Mouse (Mus musculus) kidney, postnatal 14 days (tissue): ENCODE measurements at regions not wholly inside any gene's neighbourhood (a gene's known extent, or its start where the extent isn't known, plus 50 kb on each side); places are given as distances from the start of the nearest gene placed in this dataset.

Experiments used
- DNase-seq: peaks from one replicate; pipeline ENCODE4 v3.0.0; 2022; ENCODE audit warnings: mixed read lengths

DNA sequence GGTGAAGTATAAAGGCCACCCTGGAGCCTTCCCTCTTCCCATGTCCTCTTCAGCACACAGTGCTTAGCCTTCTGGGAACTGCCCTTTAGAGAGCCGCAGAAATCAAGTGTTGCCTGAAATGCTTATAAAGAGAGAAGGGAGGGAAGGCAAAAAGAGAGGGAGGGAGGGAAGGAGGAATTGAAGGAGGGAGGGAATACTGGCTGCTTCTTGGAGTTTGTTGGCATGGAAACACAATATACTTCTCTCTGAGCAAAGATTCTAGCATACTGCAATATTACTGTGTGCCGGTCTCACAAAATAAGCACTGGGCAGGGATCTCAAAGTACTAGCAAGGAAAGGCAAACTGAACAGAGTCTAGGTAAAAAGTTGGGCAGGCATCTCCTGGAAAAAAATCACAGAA lies 225.9 kb upstream of the Ldb2 start:
- no peak for DNase-seq

DNA sequence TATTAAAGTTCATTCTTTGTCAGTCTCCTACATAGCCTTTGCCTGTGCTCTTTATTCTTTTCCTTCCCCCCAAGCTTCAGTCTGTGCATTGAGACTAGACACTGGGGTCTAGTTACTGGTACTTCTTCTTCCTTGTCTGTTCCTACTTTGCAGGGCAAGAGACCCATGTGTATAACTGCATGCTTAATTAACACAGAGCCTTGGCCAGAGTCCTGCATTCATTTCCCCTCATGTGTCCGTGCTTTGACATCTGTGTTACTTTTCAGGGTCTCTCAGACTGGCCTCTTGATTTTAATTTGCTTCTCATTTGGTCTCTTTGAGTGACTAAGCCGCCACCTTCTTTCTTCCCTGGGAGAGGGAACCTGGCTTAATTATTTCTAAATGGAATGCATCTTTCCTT lies 208.4 kb upstream of the Ldb2 start:
- no peak for DNase-seq

DNA sequence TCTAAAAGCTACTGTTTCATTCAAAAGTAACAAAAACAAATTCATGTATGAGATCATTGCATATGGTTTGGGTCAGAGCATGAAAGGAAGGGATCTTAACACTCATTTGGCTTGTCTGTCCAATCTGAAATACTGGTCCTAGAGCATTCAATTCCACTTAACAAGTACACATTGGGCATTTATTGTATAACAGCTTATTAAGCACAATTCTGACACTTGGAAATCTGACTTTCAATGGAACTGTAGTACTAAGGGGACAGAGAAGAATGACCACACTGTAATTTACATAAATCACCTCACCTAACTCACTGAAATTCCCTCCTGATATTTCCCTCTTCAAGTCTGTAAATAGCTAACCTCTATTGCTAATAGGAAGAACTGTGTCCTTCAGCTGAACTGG lies 201.5 kb upstream of the Ldb2 start:
- DNase-seq, result no peak

DNA sequence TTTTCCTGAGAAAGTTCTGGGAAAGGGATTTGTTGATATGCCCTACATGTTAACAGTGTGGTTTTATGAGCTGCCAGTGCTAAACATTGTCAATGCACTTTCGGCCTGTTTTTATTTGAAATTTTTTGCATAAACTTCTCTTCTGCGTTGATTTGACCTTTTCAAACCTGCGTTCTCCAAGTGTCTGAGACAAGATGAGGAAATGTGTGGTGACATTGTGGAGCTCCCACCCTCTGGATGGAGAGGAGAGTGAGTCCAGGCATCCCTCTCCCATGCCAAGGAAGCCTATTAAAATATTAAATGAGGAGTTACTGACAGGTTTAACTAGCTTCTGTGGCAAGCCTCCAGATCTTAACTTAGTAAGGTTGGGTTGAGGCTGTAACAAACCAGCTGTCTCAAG lies 199.6 kb upstream of the Ldb2 start:
- no peak for DNase-seq

DNA sequence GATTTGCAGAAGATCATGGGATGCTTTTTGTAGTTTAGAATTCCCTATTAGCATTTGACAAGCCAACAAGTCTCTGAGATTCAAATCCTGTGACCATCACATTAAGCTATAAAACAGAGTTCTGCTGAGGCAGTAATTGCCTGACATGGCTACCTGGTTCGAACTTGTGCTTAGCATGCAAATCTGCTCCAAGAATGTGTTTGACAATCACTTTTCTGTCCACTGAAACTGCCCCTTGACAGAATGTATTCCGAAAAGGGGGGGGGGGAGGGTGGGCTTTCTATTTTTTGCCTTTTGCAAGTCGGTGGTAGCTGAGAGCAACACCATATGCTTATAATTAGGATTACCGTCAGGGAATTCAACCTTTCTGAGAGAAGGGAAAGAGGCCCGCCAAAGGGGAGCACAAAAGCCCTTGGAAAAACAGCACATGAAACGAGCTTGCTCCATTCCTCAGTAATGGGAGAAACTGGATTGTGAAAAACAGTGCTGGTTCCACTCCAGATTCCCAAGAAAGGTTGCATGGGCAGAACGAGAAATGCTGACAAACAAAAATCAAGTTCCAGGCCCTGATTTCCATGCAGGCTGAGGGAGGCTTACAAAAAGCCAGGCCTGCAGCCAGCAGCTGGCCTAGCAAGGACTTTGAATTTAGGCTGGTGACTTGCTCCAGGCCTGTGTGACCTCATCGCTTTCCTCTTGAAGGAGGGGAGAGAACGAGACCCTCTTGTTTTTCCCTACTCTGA lies 176.1 kb upstream of the Ldb2 start:
- DNase-seq, result peak; percentile 10

DNA sequence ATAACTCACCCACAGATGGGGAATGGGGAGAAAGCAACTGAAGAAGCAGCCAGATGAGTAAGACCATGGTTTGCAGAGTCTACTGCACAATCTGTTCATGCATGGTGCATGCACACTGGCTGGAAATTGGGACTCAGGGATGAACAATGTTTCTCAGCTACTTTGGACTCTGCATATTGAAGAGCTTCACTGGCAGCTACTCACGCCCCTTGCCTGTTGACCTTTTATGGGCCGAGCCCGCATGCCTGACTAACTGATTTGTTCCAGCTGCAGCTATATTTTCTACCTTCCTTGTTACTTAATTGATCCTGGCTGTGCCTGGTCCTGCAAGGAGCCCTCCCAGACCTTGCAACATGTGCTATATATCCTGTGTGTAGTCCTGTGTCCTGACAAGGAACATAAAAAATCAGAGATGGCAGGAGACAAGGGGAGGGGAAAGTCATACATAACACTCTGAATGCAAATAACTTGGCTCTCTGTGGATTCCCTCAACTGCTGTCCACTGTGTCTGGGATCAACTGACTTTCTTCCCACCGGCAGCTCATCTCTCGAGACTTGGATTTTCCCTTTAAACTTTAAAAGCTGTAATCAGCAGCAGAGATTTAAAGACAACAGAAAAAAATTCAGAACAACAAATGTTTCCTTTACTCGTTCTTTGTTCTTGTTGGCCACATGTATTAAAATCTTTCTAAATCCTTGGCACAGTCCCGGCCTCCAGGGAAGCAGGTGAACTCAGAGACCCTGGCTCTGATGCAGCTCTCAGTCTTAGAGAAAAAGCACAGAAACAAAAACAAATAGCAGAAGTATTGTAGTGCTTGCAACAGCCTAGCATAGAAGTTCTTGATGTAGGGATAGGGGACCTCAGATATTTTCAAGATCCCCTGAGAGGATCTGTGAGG lies 143.8 kb upstream of the Ldb2 start:
- peak; percentile 14 for DNase-seq

DNA sequence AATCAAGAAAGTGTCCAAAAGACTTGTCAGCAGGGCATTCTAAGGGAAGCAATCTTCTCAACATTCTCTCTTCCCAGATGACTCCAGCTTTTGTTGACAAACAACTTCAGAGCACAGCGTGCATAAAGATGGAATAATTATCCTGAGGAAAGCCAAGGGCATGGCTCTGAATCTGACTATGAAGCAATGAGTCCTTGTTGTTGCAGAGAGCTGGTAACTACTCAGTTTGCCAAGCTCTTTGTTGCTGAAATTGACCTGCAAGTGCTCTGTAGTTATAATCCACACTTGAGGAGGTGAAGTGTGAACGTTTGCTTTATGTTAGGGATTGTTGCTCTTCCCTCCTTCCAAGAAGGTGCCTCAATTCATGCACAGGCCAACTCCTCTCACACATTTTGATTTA lies 143.1 kb upstream of the Ldb2 start:
- no peak for DNase-seq

DNA sequence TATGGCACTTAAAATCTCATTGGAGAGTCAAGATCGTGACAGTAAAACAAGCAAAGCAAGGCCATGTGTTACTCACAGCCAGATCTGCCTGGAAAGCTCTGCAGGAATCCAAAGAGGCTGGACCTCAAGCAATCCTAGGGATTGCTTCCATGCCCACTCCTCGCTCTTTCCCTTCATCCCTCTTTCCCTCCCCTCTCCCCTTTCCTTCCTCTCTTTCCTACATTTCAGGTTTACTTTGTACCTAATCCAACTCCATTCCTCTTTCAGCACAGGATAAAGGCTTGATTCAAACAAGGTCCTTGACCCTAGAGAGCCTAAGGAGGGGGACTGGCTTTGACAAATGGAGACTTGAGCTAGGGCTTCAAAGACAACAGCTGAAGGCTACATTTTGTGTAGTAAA lies 126.0 kb upstream of the Ldb2 start:
- DNase-seq, result no peak

DNA sequence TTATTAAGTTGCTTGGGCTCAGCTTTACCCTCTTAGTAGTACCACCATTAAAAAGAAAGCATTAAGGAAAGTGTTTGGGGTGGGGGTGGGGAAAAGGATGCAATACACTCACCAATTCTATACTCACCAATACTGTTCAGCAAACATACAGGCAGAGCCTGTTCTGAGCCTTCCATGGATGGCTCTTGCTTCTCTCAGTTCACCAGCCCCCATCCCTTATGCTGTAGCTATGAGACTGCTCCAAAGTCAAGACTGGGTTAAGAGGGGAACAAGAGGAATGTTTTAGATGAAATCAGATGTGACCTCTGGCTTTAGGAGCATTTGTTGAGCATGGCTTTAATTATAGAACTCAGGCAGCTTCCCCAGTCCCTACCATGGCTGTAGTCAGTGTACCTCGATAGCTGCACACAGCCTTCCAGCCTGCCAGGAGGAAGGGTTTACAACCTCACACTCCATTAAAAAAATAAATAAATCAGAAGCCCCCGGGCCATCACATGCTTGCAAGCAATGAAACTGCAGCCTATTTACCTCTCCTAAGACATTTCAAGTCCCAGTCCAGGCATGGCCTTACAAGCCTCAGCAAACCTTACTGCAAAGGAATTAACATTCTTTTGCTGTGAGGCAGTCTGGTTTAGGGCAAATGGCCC lies 122.8 kb upstream of the Ldb2 start:
- DNase-seq, result no peak

DNA sequence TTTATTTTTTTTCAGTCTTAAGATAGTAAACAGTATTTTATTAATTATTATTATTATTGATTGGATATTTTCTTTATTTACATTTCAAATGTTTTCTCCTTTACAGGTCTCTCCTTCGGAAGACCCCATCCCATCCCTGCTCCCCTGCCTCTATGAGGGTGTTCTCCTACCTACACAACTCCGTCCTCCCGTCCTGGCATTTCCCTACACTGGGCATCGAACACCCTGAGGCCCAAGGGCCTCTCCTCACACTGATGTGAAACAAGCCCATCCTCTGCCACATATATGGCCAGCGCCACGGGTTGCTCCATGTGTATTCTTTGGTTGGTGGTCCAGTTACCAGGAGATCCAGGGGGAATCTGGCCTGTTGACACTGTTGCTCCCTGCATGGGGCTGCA lies 118.3 kb upstream of the Ldb2 start:
- no peak for DNase-seq

DNA sequence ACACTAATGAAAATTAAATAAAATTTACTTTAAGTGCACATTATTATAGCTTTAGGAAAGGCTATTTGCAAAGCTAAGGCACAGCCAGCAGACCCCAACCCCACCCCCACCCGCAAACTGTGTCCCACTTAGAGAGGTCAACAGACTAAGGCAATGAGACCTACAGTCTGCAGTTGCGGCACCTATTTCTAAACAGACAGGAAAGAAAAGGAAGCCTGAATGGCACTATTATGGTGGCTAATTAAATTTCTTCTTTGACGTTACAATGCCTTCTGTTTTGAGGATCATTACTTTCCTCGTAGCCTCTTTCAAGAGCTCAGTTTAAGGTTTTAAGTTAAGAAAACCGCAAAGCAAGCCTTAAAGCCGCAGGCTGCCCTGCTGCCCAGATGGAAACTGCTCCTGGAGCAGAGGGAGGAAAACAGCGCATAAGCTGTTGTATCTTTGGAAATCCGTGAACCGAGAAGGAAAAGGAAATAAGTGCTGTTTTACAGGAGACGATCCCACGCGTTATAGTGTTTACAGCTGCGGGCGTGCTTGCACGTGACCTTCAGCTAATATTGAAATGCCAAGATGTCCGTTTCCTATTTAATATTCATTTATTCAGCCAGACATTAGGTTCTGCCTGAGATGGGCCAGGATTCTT lies 117.8 kb upstream of the Ldb2 start:
- DNase-seq, result no peak

DNA sequence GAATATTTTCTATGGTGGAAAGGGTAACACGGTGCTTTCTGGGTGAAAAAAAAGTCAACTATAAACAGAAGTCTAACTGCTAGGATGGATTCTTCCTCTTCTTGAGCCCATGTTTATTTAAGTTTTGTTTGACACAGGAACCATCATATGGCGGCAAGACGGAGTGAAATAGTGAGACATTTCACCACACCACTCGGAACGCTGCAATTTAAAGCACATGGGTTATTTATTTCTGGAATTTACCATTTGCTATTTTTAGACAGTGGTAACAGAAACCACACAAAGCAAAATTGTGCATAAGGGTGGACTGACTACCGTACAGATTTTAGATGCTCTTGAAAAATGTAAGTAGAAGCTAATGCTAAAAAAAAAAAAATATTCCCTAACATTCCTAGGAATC lies 103.1 kb upstream of the Ldb2 start:
- no peak for DNase-seq

DNA sequence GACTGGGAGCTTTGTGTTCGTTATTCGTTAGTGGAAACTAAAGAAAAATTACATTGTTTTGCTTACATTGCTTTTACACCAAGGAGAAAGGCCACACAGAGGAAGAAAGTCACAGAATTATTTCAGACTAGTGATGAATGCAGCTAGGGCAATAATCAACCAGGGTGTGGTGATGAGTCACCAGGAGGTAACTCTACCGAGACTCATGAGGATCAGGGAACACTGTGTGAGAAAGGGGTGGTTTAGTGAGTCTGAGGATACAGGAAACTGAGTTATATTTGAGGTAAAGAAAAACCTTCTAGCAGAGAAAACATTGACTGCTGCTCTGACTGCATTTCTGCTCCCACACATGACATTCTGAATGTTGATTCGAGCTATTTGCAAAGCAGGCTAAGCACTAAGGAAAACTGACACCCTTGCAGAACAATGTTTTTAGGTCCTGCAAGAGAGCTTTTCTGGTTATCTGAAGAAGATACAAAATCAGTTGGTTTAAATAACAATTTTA lies 87.1 kb upstream of the Ldb2 start:
- no peak for DNase-seq

DNA sequence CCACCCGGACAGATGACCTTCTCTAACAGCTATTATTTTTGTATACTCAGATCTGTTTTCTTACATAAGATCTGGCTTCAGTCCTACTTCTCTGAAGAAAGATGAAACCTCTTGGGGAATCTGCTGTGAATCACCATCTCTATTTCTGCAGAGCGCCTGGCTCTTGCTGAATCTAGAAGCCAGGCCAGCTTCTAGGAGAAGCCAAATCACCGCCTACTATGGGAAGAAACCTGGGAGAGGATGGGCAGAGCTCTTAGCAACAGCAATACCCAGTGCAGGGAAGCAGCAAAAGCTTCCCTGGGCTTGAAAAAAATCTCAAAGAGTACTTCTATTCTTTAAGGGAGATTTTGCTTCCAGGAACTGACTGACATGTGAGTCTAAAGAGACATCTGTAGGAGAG lies 77.5 kb upstream of the Ldb2 start:
- peak; percentile 3 for DNase-seq

DNA sequence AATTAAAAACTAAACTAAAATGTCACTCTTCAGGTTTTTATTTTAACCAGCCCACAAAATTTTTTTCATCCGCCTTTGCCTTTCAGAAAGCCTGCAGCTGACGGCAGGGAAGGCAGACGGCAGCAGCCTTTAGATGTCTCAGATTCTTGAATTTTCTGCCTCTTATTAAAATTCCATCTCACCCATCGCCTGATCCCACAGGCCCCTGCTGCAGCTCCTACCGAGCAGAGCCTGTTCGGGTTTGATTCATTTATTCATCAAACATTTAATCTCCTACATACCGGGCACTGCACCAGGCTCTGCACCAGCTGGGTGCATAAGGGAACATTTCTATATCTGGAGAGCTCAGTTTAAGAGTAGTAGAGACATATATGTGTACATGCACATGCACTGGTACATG lies 72.8 kb upstream of the Ldb2 start:
- no peak for DNase-seq

DNA sequence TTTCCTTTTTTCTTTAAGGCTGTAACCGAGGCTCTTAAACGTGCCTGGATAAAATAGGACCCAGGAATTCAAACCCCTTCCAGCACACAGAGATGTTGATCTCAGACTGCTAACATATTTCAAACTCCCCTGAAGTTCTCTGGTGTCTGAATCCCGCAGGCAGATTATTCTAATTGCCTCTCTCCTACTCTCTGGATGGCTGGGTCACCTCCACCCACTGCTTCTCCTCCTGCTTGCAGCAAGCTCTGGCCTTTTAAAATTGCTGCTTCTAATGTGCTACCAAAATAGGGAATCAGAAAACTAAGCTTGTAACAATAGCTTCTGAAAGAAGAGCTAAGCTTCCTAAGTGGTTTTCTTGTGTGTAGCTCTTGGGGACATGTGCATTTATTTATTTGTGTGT lies 64.4 kb upstream of the Ldb2 start:
- DNase-seq, result no peak

DNA sequence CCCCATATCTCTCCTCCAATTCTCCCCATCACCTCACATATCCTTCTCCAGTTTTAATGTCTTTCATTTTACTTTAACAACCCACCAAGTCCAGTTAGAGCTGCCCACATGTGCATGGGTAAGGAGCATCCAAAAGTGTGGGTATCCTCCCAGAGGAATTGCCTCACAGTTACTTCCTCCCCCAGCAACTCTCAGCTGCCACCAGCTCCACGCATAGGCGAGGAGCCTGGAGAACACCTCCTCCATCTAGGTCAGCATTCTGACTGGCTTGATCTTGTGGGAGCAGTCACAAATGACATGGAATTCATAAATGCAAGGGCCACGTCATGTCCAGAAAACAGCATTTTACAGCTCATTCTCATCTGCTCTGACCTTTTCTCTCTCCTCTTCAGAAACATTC lies 63.9 kb upstream of the Ldb2 start:
- DNase-seq, result no peak

DNA sequence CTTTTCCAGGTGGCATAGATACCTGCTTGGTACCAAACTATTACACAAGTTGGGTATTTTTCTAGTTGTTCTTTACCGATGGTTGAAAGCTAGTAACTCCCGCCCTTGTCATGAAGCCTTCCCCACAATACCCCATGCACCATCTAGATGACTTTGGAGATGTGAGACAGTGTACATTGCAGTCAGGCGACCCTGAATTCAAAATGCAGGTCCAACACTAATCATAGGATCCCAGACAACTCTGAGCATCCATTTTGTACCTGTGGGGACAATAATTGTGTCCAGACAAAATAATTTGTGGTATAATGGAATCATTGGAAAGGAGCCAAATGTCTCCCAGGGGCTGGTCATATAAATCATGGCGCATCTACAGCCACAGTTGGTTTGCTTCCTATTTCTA lies 54.7 kb upstream of the Ldb2 start:
- DNase-seq, result no peak
